Mouse (Mus musculus): ENCODE measurements at regions not wholly inside any gene's neighbourhood (a gene's known extent, or its start where the extent isn't known, plus 50 kb on each side); places are given as distances from the start of the nearest gene placed in this dataset.

GRCm38 (mm10) chr7:95991250-95992032 lies 179.6 kb upstream of the Tenm4 start:
- H3K9ac ChIP-seq (ENCODE audit: low read length) = no peak overlapping the region
- H3K27me3 ChIP-seq (ENCODE audit: control insufficient read depth, insufficient read depth, low read length) = no peaks in the 10 kb centered on the region
- no peak overlapping the region for H3K4me2 ChIP-seq (ENCODE audit: low read depth)
- 50% methylated on average over 10 of the region's 10 CpGs for WGBS
- H3K9me3 ChIP-seq (ENCODE audit: control insufficient read depth, low read length) = no peaks in the 10 kb centered on the region
- H3K27ac ChIP-seq (ENCODE audit: low read depth, low read length) = no peak overlapping the region
- no peaks in the 10 kb centered on the region for H3K36me3 ChIP-seq (ENCODE audit: control insufficient read depth, insufficient read depth, low read length)
- peak; percentile 71 for ATAC-seq (ENCODE audit: insufficient read depth, low FRiP score, low TSS enrichment)
- DNase-seq (ENCODE audit: low spot score) = peak; percentile 42
- H3K4me1 ChIP-seq (ENCODE audit: control insufficient read depth, insufficient read depth, low read length) = no peaks in the 10 kb centered on the region; the same call in 1 of the 2 replicates
- no peak overlapping the region for H3K4me3 ChIP-seq (ENCODE audit: low read depth, low read length)

GRCm38 (mm10) chr7:95992033-95992516 lies 179.0 kb upstream of the Tenm4 start:
- H3K9me3 ChIP-seq (ENCODE audit: control insufficient read depth, low read length) = no peaks in the 10 kb centered on the region

DNA sequence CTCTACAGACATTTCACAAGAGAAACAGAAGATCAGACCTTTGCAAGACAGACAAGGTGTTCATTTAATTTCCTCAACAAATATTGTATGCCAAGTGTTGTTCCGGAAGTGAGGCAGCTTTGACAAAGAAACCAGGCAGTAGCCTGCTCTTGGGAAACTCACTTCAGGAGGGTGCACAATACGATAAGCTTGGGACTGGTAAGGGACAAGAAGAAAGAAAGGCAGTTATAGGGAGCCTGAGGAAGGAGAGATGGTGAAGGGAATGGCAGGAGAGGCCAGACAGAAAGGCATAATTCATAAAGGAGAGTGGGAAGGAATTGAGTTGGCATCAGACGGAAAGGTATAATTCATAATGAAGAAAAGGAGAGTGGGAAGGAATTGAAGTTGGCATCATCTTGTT lies 178.5 kb upstream of the Tenm4 start:
- H3K4me2 ChIP-seq (ENCODE audit: low read depth) = no peak overlapping the region
- no peaks in the 10 kb centered on the region; the same call in 1 of the 2 replicates for H3K4me1 ChIP-seq (ENCODE audit: control insufficient read depth, insufficient read depth, low read length)
- H3K4me3 ChIP-seq (ENCODE audit: low read depth, low read length) = no peak overlapping the region
- 82% methylated on average over 3 of the region's 3 CpGs for WGBS
- H3K36me3 ChIP-seq (ENCODE audit: control insufficient read depth, insufficient read depth, low read length) = no peaks in the 10 kb centered on the region
- no peak for DNase-seq (ENCODE audit: low spot score)
- H3K9ac ChIP-seq (ENCODE audit: low read length) = no peak overlapping the region
- H3K27me3 ChIP-seq (ENCODE audit: control insufficient read depth, insufficient read depth, low read length) = no peaks in the 10 kb centered on the region
- no peaks in the 10 kb centered on the region for H3K9me3 ChIP-seq (ENCODE audit: control insufficient read depth, low read length)
- no peak overlapping the region for H3K27ac ChIP-seq (ENCODE audit: low read depth, low read length)
- no peak for ATAC-seq (ENCODE audit: insufficient read depth, low FRiP score, low TSS enrichment)

More at GRCm38 (mm10) chr7:95992033-95992516, 179.0 kb upstream of the Tenm4 start:
- Histone ChIP-seq H3K4me1 (ENCODE audit: control insufficient read depth, insufficient read depth, low read length) (no peaks in the 10 kb centered on the region; the same call in 1 of the 2 replicates), H3K9ac (ENCODE audit: low read length) (no peak overlapping the region), H3K4me2 (ENCODE audit: low read depth) (no peak overlapping the region), H3K27ac (ENCODE audit: low read depth, low read length) (no peak overlapping the region), H3K27me3 (ENCODE audit: control insufficient read depth, insufficient read depth, low read length) (no peaks in the 10 kb centered on the region), H3K36me3 (ENCODE audit: control insufficient read depth, insufficient read depth, low read length) (no peaks in the 10 kb centered on the region), H3K4me3 (ENCODE audit: low read depth, low read length) (no peak overlapping the region)
- 86% methylated on average over 3 of the region's 3 CpGs for WGBS
- DNase-seq (ENCODE audit: low spot score) = no peak
- no peak for ATAC-seq (ENCODE audit: insufficient read depth, low FRiP score, low TSS enrichment)

DNA sequence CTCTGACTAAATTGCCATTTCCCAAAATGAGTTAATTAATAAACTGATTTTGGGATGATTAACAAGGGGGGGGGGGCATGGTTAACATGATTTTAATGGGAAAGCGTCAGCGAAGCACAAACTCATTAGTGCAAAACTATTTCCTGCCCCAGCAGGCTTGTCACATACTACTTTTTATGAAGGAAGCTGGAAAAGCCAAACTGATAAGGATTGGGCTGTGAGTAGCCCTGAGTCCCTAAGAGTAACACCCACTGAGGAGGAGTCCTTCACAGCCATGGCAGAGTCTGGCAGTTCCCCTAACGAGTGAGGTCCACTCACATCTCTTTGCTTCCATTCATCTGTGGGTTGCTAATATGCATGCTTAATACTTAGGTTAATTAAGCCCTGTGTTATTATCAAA lies 173.9 kb upstream of the Tenm4 start:
- no peak for ATAC-seq (ENCODE audit: insufficient read depth, low FRiP score, low TSS enrichment)

DNA sequence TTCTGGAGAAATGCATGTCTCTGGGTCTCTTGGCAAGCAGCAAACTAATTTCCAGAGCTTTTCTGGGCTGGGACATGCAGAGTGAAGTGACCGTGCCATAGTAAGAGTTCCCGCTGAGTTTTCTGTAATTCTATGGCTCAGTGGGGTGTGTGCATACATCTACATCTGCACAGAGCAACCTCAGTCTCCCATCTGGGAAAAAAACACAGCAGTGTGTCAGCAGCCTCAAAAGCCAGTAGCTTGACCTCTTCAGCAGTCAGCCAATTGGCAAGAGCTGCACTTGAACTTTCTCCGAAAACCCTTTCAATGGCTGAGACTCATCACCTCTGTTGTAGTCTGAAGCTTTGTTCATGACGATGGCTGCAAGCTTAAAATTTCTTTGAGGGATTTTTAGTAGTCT lies 171.9 kb upstream of the Tenm4 start:
- WGBS = 47% methylated on average over 4 of the region's 4 CpGs
- no peak overlapping the region for H3K27ac ChIP-seq (ENCODE audit: low read depth, low read length)
- H3K9me3 ChIP-seq (ENCODE audit: control insufficient read depth, low read length) = no peaks in the 10 kb centered on the region
- H3K4me1 ChIP-seq (ENCODE audit: control insufficient read depth, insufficient read depth, low read length) = no peaks in the 10 kb centered on the region
- no peaks in the 10 kb centered on the region for H3K36me3 ChIP-seq (ENCODE audit: control insufficient read depth, insufficient read depth, low read length)
- DNase-seq (ENCODE audit: low spot score) (no peak), ATAC-seq (ENCODE audit: insufficient read depth, low FRiP score, low TSS enrichment) (peak; percentile 32; the same call in 1 of the 2 replicates)
- no peak overlapping the region for H3K9ac ChIP-seq (ENCODE audit: low read length)
- H3K4me2 ChIP-seq (ENCODE audit: low read depth) = no peak overlapping the region
- no peaks in the 10 kb centered on the region for H3K27me3 ChIP-seq (ENCODE audit: control insufficient read depth, insufficient read depth, low read length)
- no peak overlapping the region for H3K4me3 ChIP-seq (ENCODE audit: low read depth, low read length)

More for the DNA sequence above, 173.9 kb upstream of the Tenm4 start:
- no peaks in the 10 kb centered on the region for H3K36me3 ChIP-seq (ENCODE audit: control insufficient read depth, insufficient read depth, low read length)
- H3K27ac ChIP-seq (ENCODE audit: low read depth, low read length) = no peak overlapping the region
- H3K27me3 ChIP-seq (ENCODE audit: control insufficient read depth, insufficient read depth, low read length) = no peaks in the 10 kb centered on the region
- no peak overlapping the region for H3K9ac ChIP-seq (ENCODE audit: low read length)
- H3K9me3 ChIP-seq (ENCODE audit: control insufficient read depth, low read length) = no peaks in the 10 kb centered on the region
- no peaks in the 10 kb centered on the region for H3K4me1 ChIP-seq (ENCODE audit: control insufficient read depth, insufficient read depth, low read length)
- H3K4me2 ChIP-seq (ENCODE audit: low read depth) = no peak overlapping the region
- 92% methylated on average over 3 of the region's 3 CpGs for WGBS
- no peak for DNase-seq (ENCODE audit: low spot score)
- H3K4me3 ChIP-seq (ENCODE audit: low read depth, low read length) = no peak overlapping the region

GRCm38 (mm10) chr7:96002401-96002800 lies 168.6 kb upstream of the Tenm4 start:
- H3K9me3 ChIP-seq (ENCODE audit: control insufficient read depth, low read length) = no peaks in the 10 kb centered on the region
- no peak overlapping the region for H3K27ac ChIP-seq (ENCODE audit: low read depth, low read length)
- 72% methylated on average over 5 of the region's 5 CpGs for WGBS
- H3K9ac ChIP-seq (ENCODE audit: low read length) = no peak overlapping the region
- no peak for DNase-seq (ENCODE audit: low spot score)
- H3K4me2 ChIP-seq (ENCODE audit: low read depth) = no peak overlapping the region
- H3K27me3 ChIP-seq (ENCODE audit: control insufficient read depth, insufficient read depth, low read length) = no peaks in the 10 kb centered on the region
- no peak overlapping the region for H3K4me3 ChIP-seq (ENCODE audit: low read depth, low read length)
- no peaks in the 10 kb centered on the region for H3K4me1 ChIP-seq (ENCODE audit: control insufficient read depth, insufficient read depth, low read length)
- H3K36me3 ChIP-seq (ENCODE audit: control insufficient read depth, insufficient read depth, low read length) = no peaks in the 10 kb centered on the region
- no peak for ATAC-seq (ENCODE audit: insufficient read depth, low FRiP score, low TSS enrichment)

DNA sequence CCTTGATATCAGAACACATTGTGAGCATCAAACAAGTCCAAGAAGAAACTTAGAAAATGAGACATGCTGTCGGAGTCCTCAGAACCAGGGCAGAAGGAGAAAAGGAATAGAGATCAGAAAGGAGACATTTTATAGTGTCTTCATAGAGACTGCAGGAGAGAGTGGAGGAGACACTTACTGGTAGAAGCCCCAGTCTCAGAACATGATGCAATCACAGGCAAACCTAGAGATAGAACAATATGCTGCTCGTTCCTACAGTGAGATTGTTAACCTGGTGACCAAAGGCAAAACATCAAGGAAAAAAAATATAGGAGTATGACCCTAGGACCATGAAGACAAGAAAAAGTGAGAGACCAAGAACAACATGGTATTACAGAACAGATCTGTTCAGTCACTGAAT lies 164.7 kb upstream of the Tenm4 start:
- 95% methylated on average over 2 of the region's 2 CpGs for WGBS
- no peaks in the 10 kb centered on the region for H3K27me3 ChIP-seq (ENCODE audit: control insufficient read depth, insufficient read depth, low read length)
- no peaks in the 10 kb centered on the region for H3K4me1 ChIP-seq (ENCODE audit: control insufficient read depth, insufficient read depth, low read length)
- no peak for DNase-seq (ENCODE audit: low spot score)
- no peaks in the 10 kb centered on the region for H3K9me3 ChIP-seq (ENCODE audit: control insufficient read depth, low read length)
- no peak overlapping the region for H3K9ac ChIP-seq (ENCODE audit: low read length)
- no peak overlapping the region for H3K27ac ChIP-seq (ENCODE audit: low read depth, low read length)
- no peaks in the 10 kb centered on the region for H3K36me3 ChIP-seq (ENCODE audit: control insufficient read depth, insufficient read depth, low read length)
- no peak overlapping the region for H3K4me2 ChIP-seq (ENCODE audit: low read depth)
- H3K4me3 ChIP-seq (ENCODE audit: low read depth, low read length) = no peak overlapping the region
- no peak for ATAC-seq (ENCODE audit: insufficient read depth, low FRiP score, low TSS enrichment)

- Histone ChIP-seq H3K27me3 (ENCODE audit: control insufficient read depth, insufficient read depth, low read length) (no peaks in the 10 kb centered on the region), H3K36me3 (ENCODE audit: control insufficient read depth, insufficient read depth, low read length) (no peaks in the 10 kb centered on the region), H3K4me2 (ENCODE audit: low read depth) (no peak overlapping the region), H3K4me1 (ENCODE audit: control insufficient read depth, insufficient read depth, low read length) (no peaks in the 10 kb centered on the region), H3K27ac (ENCODE audit: low read depth, low read length) (no peak overlapping the region), H3K9ac (ENCODE audit: low read length) (no peak overlapping the region), H3K4me3 (ENCODE audit: low read depth, low read length) (no peak overlapping the region), H3K9me3 (ENCODE audit: control insufficient read depth, low read length) (no peaks in the 10 kb centered on the region)
- DNase-seq (ENCODE audit: low spot score) = no peak
- 83% methylated on average over 5 of the region's 5 CpGs for WGBS
- ATAC-seq (ENCODE audit: insufficient read depth, low FRiP score, low TSS enrichment) = no peak
Observed at GRCm38 (mm10) chr7:96013008-96013407, 158.0 kb upstream of the Tenm4 start.
